Mouse (Mus musculus): Measurements from ENCODE around the gene Ctnnd2. TPM values are rescaled to one million over a fixed set of nuclear protein-coding genes. Genes with fewer than 3 reads are reported as not detected.
"Not testable (repeated sequence)": the region's sequence is repeated elsewhere in the genome, so short reads cannot be mapped to it uniquely, and the experiment has no call there.

The Ctnnd2 gene
- polyA plus RNA-seq (2015; fragmentation: Nextera tagmentation; extraction: Ambion mirVana), result 1.7 and 2.0 TPM in 2 replicates

DNA sequence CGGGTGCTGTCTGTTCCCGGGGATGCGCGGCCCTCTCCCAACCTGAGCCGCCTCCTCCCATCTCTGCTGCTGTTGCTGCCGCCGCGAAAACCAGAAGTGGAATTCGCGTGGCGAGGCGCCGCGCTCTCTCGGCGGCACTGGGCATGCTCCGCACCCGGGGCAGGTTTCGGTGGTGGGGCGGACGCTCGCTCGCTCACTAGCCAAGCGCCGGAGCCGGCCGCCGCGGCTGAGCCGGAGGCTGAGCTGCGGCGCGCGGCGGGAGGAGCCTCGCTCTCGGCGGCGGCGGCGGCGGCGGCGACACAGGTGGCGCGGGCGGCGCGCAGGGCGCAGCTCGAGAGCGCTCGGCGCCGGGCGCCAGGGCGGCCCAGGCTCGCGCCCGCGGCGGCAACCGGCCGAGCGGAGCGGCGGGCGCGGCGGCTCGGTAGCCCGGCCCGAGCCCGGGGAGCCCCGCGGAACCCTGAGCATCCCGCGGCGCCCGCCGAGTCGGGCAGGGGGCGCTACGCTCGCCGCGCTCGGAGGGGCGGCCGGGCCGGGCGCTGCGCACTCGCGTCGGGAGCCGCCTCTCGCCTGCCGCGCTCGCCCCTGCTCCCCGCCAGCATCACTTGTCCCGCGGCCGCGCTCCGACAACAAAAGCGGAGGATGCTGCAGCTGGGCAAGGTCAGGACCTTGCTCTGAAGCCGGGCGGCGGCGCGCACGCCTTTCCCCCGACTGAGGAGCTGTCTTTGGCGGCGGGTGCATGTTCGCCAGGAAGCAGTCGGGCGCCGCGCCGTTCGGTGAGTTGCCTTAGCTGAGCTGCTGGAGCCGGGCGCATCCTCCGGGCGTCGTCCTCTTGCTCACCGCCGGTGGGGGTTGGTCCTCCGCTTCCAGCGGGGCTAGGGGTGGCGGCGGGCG, at the start of gene Ctnnd2:
Gene Ctnnd2, plus strand, starts transcription at position 203 of the 891 bp plus-strand sequence.
- Histone ChIP-seq H3K27me3 (replicated peaks) (0 out of 2 replicates have a peak, but pooled peaks cover 12% of the 10 kb centered on the region), H3K9ac (peak within 1 kb of the TSS; percentile 48), H3K4me1 (replicated peaks) (peaks cover 4% of the 10 kb centered on the region; the same call in 1 of the 2 replicates), H3K36me3 (no peaks in the 10 kb centered on the region), H3K9me3 (no peaks in the 10 kb centered on the region), H3K27ac (0 out of 2 replicates have a peak within 1 kb of the TSS, but pooled peaks have one; percentile 17), H3K4me3 (replicated peaks) (peak within 1 kb of the TSS; percentile 63), H3K4me2 (replicated peaks) (peak within 1 kb of the TSS; percentile 100)
- under 1% methylated on average over 102 of the region's 136 CpGs for WGBS
- peak; percentile 88 for ATAC-seq

DNA sequence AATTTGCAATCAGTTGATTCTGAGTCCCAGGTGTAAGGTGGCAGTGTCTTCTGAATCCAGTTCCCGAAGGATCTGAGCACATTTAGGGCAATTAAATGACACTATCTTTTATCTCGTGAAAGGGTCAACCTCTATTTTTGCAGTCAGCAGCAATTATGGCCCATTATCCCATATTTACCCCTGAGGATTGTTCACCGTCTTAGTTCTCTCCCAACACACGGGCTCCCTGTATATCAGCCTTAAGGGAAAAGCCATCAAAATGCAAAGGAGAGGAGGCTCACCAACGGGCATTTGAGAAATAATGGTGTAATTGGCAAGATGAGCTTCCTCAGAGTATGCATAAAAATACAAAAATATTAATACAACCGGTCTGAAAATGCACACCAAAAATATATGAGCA, 41.7 kb upstream of the Ctnnd2 start:
- Histone ChIP-seq H3K9me3 (no peaks in the 10 kb centered on the region), H3K27ac (no peak overlapping the region), H3K4me1 (replicated peaks) (no peaks in the 10 kb centered on the region), H3K27me3 (replicated peaks) (no peaks in the 10 kb centered on the region), H3K4me2 (replicated peaks) (no peak overlapping the region), H3K9ac (no peak overlapping the region), H3K4me3 (replicated peaks) (no peak overlapping the region), H3K36me3 (no peaks in the 10 kb centered on the region)
- ATAC-seq, result no peak
- 71% methylated on average over 6 of the region's 6 CpGs for WGBS

DNA sequence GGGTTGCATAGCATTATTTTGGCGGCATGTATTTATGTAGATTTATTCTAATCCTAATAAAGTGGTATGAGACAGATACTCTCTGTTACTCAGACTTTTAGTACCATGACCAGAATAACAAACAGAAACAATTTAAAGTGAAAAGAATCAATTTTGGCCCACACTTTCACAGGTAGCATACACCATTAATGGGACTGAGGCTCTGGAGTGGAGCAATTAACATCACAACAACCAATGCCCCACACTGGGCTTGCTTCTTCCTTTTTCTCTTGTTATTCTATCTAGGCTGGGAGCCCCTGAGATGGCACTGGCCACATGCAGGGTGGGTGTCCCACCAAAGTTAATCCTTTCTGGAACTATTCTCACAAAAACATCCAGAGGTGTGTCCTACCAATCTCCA, 32.8 kb upstream of the Ctnnd2 start:
- H3K9ac ChIP-seq; H3K4me2 ChIP-seq (replicated peaks); H3K27ac ChIP-seq; ATAC-seq; H3K4me3 ChIP-seq (replicated peaks); H3K27me3 ChIP-seq (replicated peaks); H3K36me3 ChIP-seq; H3K4me1 ChIP-seq (replicated peaks); H3K9me3 ChIP-seq: not testable (repeated sequence)
- 72% methylated on average over 1 of the region's 1 CpGs for WGBS

DNA sequence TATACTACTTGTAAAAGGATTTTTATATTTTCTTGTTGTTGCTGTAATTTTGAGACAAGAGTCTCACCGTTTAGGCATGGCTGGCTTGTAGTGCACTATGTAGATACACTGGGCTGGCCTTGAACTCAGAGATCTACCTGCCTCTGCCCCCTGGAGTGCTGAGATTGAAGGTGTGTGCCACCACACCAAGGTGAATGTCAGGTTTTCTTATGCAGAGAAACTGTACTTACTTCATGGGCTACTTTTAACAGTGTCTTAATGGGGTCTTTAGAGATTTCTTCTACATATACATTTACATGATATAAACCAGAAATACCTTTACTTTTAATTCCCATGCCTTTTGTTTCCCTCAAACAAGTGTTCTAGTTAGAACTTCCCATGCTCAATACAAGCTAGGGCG, 27.0 kb upstream of the Ctnnd2 start:
- no peaks in the 10 kb centered on the region for H3K4me1 ChIP-seq (replicated peaks)
- no peaks in the 10 kb centered on the region for H3K9me3 ChIP-seq
- no peak overlapping the region for H3K27ac ChIP-seq
- no peak for ATAC-seq
- 81% methylated on average over 2 of the region's 2 CpGs for WGBS
- no peaks in the 10 kb centered on the region for H3K36me3 ChIP-seq
- no peak overlapping the region for H3K4me3 ChIP-seq (replicated peaks)
- no peaks in the 10 kb centered on the region for H3K27me3 ChIP-seq (replicated peaks)
- H3K9ac ChIP-seq, result no peak overlapping the region
- no peak overlapping the region for H3K4me2 ChIP-seq (replicated peaks)

DNA sequence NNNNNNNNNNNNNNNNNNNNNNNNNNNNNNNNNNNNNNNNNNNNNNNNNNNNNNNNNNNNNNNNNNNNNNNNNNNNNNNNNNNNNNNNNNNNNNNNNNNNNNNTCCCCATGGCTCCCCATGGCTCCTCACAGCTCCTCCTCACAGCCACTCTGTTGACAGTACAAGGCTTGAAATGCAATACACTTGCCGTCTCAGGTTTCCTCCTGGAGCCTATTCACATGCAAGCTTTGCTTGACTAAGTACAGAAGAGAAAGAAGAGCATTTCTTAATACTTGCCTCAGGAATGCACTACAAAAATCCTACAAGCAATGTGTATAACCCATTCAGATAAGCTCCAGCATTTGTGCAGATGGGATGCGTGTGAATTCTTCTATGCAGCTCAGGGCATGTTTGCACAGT, 20.2 kb upstream of the Ctnnd2 start:
- H3K27me3 ChIP-seq (replicated peaks), result no peaks in the 10 kb centered on the region
- H3K9ac ChIP-seq, result no peak overlapping the region
- H3K4me1 ChIP-seq (replicated peaks), result no peaks in the 10 kb centered on the region
- no peak overlapping the region for H3K4me2 ChIP-seq (replicated peaks)
- H3K4me3 ChIP-seq (replicated peaks), result no peak overlapping the region
- no peaks in the 10 kb centered on the region for H3K36me3 ChIP-seq
- H3K27ac ChIP-seq, result no peak overlapping the region
- no peaks in the 10 kb centered on the region for H3K9me3 ChIP-seq
- 39% methylated on average over 2 of the region's 2 CpGs for WGBS
- ATAC-seq, result no peak

DNA sequence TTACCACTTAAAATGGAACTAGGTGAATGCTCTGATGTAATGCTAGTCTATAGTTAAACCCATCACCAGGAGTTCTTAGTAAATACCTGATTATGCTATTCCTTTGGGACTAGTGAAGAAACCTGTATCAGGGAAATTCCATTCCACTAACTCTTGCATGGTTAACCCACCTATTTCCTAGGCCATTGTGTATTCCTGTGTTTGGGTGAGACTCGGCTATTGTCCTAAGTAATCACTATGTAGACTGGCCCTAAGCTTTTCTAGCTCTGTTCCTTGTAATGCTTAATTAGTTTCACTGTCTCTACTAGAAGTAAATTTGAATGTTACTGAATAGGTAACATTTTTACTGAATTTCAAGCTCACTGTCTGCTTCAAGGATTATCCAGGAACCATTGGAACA, 14.4 kb upstream of the Ctnnd2 start:
- Histone ChIP-seq H3K36me3 (no peaks in the 10 kb centered on the region), H3K4me3 (replicated peaks) (no peak overlapping the region), H3K9me3 (no peaks in the 10 kb centered on the region), H3K4me1 (replicated peaks) (no peaks in the 10 kb centered on the region), H3K27me3 (replicated peaks) (no peaks in the 10 kb centered on the region), H3K27ac (no peak overlapping the region), H3K4me2 (replicated peaks) (no peak overlapping the region), H3K9ac (no peak overlapping the region)
- WGBS, result 89% methylated on average over 1 of the region's 1 CpGs
- no peak for ATAC-seq

DNA sequence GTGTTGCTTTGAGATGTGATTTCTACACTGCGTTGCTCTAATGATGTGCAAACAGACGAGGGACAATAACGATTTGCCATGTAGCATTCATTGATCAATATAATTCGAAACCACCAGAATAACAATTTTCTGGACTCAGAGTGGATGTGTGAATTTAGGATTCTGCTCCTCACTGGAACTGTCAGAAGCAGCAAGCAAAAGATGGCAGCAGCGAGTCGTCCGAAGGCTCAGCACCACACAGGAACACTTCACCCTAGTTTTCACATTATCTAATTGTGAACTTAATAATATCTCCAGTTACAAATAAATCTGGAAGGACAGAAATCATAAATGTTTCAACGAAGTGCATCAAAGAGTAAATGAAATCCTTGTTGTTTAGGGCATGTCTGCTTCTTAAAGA, 2.4 kb upstream of the Ctnnd2 start:
- Histone ChIP-seq H3K36me3 (no peaks in the 10 kb centered on the region), H3K4me2 (replicated peaks) (no peak overlapping the region), H3K4me3 (replicated peaks) (no peak overlapping the region), H3K27me3 (replicated peaks) (0 out of 2 replicates have a peak, but pooled peaks cover 12% of the 10 kb centered on the region), H3K4me1 (replicated peaks) (peaks cover 4% of the 10 kb centered on the region; the same call in 1 of the 2 replicates), H3K9ac (no peak overlapping the region), H3K27ac (no peak overlapping the region), H3K9me3 (no peaks in the 10 kb centered on the region)
- WGBS, result 73% methylated on average over 8 of the region's 8 CpGs
- ATAC-seq, result no peak

DNA sequence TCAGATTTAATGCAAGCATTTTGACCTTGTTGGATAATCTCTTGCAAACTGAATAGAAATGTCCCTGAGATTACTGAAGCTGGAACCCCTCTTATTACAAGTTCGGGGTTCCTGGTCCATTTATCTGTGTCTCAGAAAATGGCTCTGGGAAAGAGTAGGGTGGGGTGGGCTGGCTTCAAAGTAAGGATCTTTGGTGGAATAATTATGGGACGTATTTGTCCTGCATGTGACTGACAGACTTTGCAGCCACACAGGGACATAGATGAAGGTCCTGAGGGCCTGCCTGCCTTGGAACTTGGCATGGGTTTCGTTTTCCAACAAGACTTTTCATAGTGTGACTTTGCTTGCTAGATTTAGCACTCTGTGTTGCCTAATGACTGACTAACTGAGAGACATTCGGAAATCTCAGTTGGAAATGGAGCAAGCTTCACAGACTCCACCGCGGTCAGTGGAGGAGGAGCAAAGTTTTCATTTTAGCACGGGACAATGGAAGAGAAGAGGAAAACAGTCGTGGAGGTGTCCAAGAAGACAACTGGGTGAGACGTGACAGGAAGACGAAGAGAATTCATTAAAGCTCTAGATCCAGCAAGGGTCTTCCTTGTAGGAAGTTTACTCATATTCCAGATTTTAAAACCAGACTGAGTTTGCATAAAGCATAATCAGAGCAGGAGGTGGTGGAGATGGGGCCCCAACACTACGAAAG, 749 bp upstream of the Ctnnd2 start:
- no peak for ATAC-seq
- Histone ChIP-seq H3K4me3 (replicated peaks) (peak overlapping the region; percentile 63; the same call in 1 of the 2 replicates), H3K27me3 (replicated peaks) (0 out of 2 replicates have a peak, but pooled peaks cover 12% of the 10 kb centered on the region), H3K4me2 (replicated peaks) (peak overlapping the region; percentile 100), H3K36me3 (no peaks in the 10 kb centered on the region), H3K9me3 (no peaks in the 10 kb centered on the region), H3K4me1 (replicated peaks) (peaks cover 4% of the 10 kb centered on the region; the same call in 1 of the 2 replicates), H3K9ac (no peak overlapping the region), H3K27ac (no peak overlapping the region)
- WGBS, result 27% methylated on average over 11 of the region's 11 CpGs

DNA sequence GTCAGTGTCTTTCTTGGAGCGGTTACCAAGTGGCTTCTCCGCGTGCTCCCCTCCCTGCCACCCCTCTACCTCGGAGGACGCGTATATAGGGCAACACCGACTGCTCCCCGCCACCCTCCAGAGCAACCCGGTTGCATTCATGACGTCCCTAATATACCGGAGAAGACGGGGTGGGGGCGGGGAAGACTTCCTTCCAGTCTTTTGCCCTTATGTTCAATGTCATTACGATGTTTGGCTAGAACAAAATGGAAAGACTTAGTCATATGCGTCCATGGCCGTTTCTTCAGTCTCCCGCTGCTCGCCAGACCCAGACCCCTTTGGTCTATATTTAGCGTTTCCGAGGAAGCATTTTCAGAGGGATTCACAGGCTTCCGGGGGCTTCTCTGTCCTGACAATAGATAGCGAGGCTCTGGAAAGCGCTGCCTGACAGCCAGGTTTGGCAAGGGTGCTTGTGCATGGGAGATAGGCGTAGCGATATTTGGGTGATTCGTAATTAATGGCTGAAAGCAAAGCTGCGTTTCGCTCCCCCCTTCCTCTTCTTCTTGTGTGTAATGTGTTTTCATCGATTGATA, 1.1 kb downstream of the Ctnnd2 start:
- Histone ChIP-seq H3K4me3 (replicated peaks) (peak overlapping the region; percentile 63), H3K27me3 (replicated peaks) (0 out of 2 replicates have a peak, but pooled peaks cover 12% of the 10 kb centered on the region), H3K9ac (peak overlapping the region; percentile 48), H3K27ac (0 out of 2 replicates have a peak overlapping the region, but pooled peaks have one; percentile 17), H3K4me1 (replicated peaks) (peaks cover 4% of the 10 kb centered on the region; the same call in 1 of the 2 replicates), H3K4me2 (replicated peaks) (peak overlapping the region; percentile 100), H3K36me3 (no peaks in the 10 kb centered on the region), H3K9me3 (no peaks in the 10 kb centered on the region)
- ATAC-seq, result peak; percentile 37
- under 1% methylated on average over 29 of the region's 29 CpGs for WGBS

DNA sequence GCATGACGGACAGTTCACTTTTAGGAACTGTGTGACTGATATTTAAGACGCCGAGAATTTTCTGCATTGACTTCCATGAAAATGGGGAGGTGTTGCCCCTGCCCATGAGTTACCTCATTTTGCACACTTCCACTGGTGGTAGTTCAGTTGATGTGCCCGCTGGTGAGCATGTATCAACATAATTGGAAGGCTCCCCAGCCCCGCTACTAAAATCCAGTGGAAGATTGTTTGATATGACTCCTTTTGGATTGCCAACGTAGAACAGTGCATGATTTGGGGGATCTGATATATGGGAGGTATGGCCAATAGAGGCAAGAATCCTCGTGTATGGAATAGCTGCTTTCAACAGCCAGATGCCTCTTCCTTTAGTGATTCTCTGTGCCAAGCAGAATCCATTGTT, 1.9 kb downstream of the Ctnnd2 start:
- WGBS, result 55% methylated on average over 7 of the region's 7 CpGs
- no peak overlapping the region for H3K9ac ChIP-seq
- no peak for ATAC-seq
- H3K27me3 ChIP-seq (replicated peaks), result 0 out of 2 replicates have a peak, but pooled peaks cover 12% of the 10 kb centered on the region
- 0 out of 2 replicates have a peak overlapping the region, but pooled peaks have one; percentile 100 for H3K4me2 ChIP-seq (replicated peaks)
- H3K27ac ChIP-seq, result no peak overlapping the region
- peaks cover 4% of the 10 kb centered on the region; the same call in 1 of the 2 replicates for H3K4me1 ChIP-seq (replicated peaks)
- no peaks in the 10 kb centered on the region for H3K9me3 ChIP-seq
- peak overlapping the region; percentile 63; the same call in 1 of the 2 replicates for H3K4me3 ChIP-seq (replicated peaks)
- H3K36me3 ChIP-seq, result no peaks in the 10 kb centered on the region

DNA sequence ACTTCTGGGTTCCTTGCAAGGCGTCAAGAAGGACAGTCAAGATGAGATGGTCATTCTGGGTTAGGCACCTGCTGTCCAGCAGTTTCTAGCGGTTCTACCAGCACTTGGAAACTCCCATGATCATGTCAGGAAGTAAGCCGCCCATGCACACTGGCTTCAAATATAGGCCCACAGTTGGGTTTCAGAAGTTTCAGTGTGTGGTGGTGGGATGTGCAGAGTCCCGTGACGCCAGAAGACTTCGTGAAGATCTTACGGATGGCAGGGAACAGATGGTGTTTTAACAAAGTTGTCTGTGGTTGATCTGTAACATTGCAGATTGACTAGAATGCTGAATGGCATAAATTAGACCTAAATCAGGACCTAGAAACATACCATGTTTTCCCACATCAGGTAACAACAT, 11.6 kb downstream of the Ctnnd2 start:
- no peaks in the 10 kb centered on the region for H3K4me1 ChIP-seq (replicated peaks)
- no peaks in the 10 kb centered on the region for H3K36me3 ChIP-seq
- no peak for ATAC-seq
- no peaks in the 10 kb centered on the region for H3K27me3 ChIP-seq (replicated peaks)
- no peak overlapping the region for H3K4me2 ChIP-seq (replicated peaks)
- no peak overlapping the region for H3K27ac ChIP-seq
- no peak overlapping the region for H3K9ac ChIP-seq
- 92% methylated on average over 7 of the region's 7 CpGs for WGBS
- H3K9me3 ChIP-seq, result no peaks in the 10 kb centered on the region
- no peak overlapping the region for H3K4me3 ChIP-seq (replicated peaks)

DNA sequence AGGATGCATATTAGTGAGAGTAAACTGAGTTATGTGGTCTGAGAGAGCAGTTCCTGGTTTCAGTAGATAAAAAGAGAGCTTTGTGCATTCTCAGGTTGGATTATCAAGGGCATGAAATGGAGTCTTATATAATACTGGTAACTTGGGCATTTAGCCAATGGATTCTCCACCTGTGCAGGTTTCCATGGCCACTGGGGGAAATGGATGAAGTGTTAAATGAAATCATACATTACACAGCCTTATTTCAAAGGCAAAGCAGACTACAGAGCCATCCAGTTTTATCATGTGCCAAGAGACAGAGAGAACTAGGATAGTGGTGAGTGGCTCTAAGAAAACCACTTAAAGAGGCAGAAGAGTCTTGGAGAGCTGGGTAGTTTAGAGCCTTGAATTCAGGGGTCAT, 18.5 kb downstream of the Ctnnd2 start:
- no peaks in the 10 kb centered on the region for H3K4me1 ChIP-seq (replicated peaks)
- H3K27me3 ChIP-seq (replicated peaks), result no peaks in the 10 kb centered on the region
- no peak overlapping the region for H3K4me3 ChIP-seq (replicated peaks)
- no peaks in the 10 kb centered on the region for H3K36me3 ChIP-seq
- H3K9ac ChIP-seq, result no peak overlapping the region
- no peak for ATAC-seq
- no peak overlapping the region for H3K4me2 ChIP-seq (replicated peaks)
- no peak overlapping the region for H3K27ac ChIP-seq
- no peaks in the 10 kb centered on the region for H3K9me3 ChIP-seq
